ENCODE assay signal across 9 mouse cellular contexts in genomic region chr9:115261456-115261855, GRCm38 (mm10). TPM values are rescaled to one million over a fixed set of nuclear protein-coding genes. Genes with fewer than 3 reads are reported as not detected.
DNase-seq lines count a peak whose midpoint lies in the region; ATAC-seq and TF ChIP-seq lines count a peak whose summit lies in the region.
"Had no signal": no experiment of that assay in that cellular context is flagged by ENCODE, and none has a peak within 500 bp of the region (broad histone marks: within the 10 kb centered on the region; RNA-seq: fewer than 3 reads in every experiment).

No protein-coding gene starts in this region.

- intact Hi-C loops in left cerebral cortex, postnatal 14 days (cut with DNase I) = loop anchor here (2.0 to 10.0 kb wide), 3 partner anchors 99 to 467 kb away; partner anchors contain the start of gene Gpd1l

- H3K4me2 ChIP-seq in kidney, postnatal 0 days (ENCODE audit: low read length) = no peak overlapping the region
- H3K4me2 ChIP-seq: embryonic facial prominence, embryonic 13.5 days had no signal

- no peaks in the 10 kb centered on the region for H3K9me3 ChIP-seq in kidney, postnatal 0 days (replicated peaks; ENCODE audit: low read length)
- H3K9me3 ChIP-seq: embryonic facial prominence, embryonic 13.5 days had no signal

- peak; percentile 10 to 18 for DNase-seq in cerebellum, adult 2 months
- DNase-seq in kidney, postnatal 0 days (ENCODE audit: low spot score) = peak; percentile 51
- no peak for DNase-seq in kidney, adult 11 months
- peak; percentile 71 for DNase-seq in brain, adult 2 months (ENCODE audit: low read depth, low spot score)
- DNase-seq in left cerebral cortex, postnatal 14 days (ENCODE audit: low spot score in 2 of 2) = peak; percentile 53 to 55
- no peak for DNase-seq in spleen, postnatal 4 days (ENCODE audit: low spot score in 2 of 2)
- no peak for DNase-seq in Muller cell, postnatal 12 days (ENCODE audit: inconsistent ontology term)

- 0 out of 2 replicates have a peak, but pooled peaks have one; percentile 18 for TF ChIP-seq CTCF in cerebellum, adult 2 months (IDR thresholded peaks at IDR 0.05; ENCODE audit: borderline replicate concordance, insufficient read depth, low read depth, low read length)
- TF ChIP-seq CTCF in kidney, postnatal 0 days (IDR thresholded peaks at IDR 0.05; ENCODE audit: low read depth) = peak; percentile 68

- no peaks in the 10 kb centered on the region for H3K4me1 ChIP-seq in cerebellum, adult 2 months (ENCODE audit: control insufficient read depth, insufficient read depth, low read length)
- no peaks in the 10 kb centered on the region for H3K4me1 ChIP-seq in kidney, postnatal 0 days (replicated peaks; ENCODE audit: insufficient read depth, low read length)
- H3K4me1 ChIP-seq: embryonic facial prominence, embryonic 13.5 days had no signal

- ATAC-seq in cerebellum, adult (ENCODE audit: insufficient number of reproducible peaks, low FRiP score, low TSS enrichment) = no peak; the same call in 1 of the 2 replicates
- no peak for ATAC-seq in kidney, postnatal 0 days (replicated peaks; ENCODE audit: low FRiP score, low read depth)

- no peak for TF ChIP-seq POLR2A in cerebellum, adult 2 months (IDR thresholded peaks at IDR 0.05; ENCODE audit: borderline replicate concordance, insufficient read depth, low read length)

- H3K36me3 ChIP-seq in kidney, postnatal 0 days (ENCODE audit: insufficient read depth, low read length) = peaks cover 16% of the 10 kb centered on the region

- no peak overlapping the region for H3K9ac ChIP-seq in kidney, postnatal 0 days (ENCODE audit: low read depth, low read length)
- H3K9ac ChIP-seq: embryonic facial prominence, embryonic 13.5 days had no signal

- H3K27me3 ChIP-seq in cerebellum, adult 2 months (ENCODE audit: control insufficient read depth, insufficient read depth, low read length) = no peaks in the 10 kb centered on the region
- H3K27me3 ChIP-seq in kidney, postnatal 0 days (ENCODE audit: insufficient read depth, low read length) = no peaks in the 10 kb centered on the region
- H3K27me3 ChIP-seq: embryonic facial prominence, embryonic 13.5 days had no signal

- no peak overlapping the region for H3K27ac ChIP-seq in cerebellum, adult 2 months (ENCODE audit: insufficient read depth, low read length)
- H3K27ac ChIP-seq in kidney, postnatal 0 days = no peak overlapping the region
- H3K27ac ChIP-seq: embryonic facial prominence, embryonic 13.5 days had no signal

- WGBS in cerebellum, adult 2 months = 57% methylated on average over 8 of the region's 8 CpGs
- 70% methylated on average over 8 of the region's 8 CpGs for WGBS in kidney, postnatal 0 days

- no peak overlapping the region for H3K4me3 ChIP-seq in cerebellum, adult 2 months (replicated peaks; ENCODE audit: insufficient read depth, low read depth, low read length)
- no peak overlapping the region for H3K4me3 ChIP-seq in kidney, postnatal 0 days (replicated peaks; ENCODE audit: low read depth, low read length)
- H3K4me3 ChIP-seq: embryonic facial prominence, embryonic 13.5 days had no signal

RNA-seq across cellular contexts. Expression of gene Stt3b, which starts 48.8 kb away (rescaled TPM):
- 37.2 and 38.2 TPM in 2 replicates for polyA plus RNA-seq in cerebellum, adult 2 months (2012; rRNA removed)
- polyA plus RNA-seq in kidney, postnatal 0 days (2015; fragmentation: Nextera tagmentation; extraction: Ambion mirVana) = 72.0 and 75.4 TPM in 2 replicates
- total RNA-seq in left cerebral cortex, postnatal 14 days (2021) = 10 to 100 TPM; 94.4 to 96.2 TPM

Comparison
In these comparisons a context has a peak if more than half of its experiments do, and no peak if none do; other contexts are left out.
1. DNase-seq: peak in cerebellum, adult 2 months (2 of 2), kidney, postnatal 0 days (single experiment), brain, adult 2 months (single experiment) and left cerebral cortex, postnatal 14 days (2 of 2); none in kidney, adult 11 months (single experiment), spleen, postnatal 4 days (0 of 2) and Muller cell, postnatal 12 days (single experiment).